Comparison of ENCODE assay signal across 8 mouse cellular contexts in genomic region chr9:65891126-65891525, GRCm38 (mm10). TPM values are rescaled to one million over a fixed set of nuclear protein-coding genes. Genes with fewer than 3 reads are reported as not detected.
DNase-seq lines count a peak whose midpoint lies in the region; ATAC-seq and TF ChIP-seq lines count a peak whose summit lies in the region.

No protein-coding gene starts in this region.

- peak overlapping the region; percentile 68 for H3K4me3 ChIP-seq in heart, embryonic 15.5 days
- peak overlapping the region; percentile 44 for H3K4me3 ChIP-seq in hindbrain, embryonic 15.5 days
- peak overlapping the region; percentile 39; the same call in 1 of the 2 replicates for H3K4me3 ChIP-seq in midbrain, embryonic 14.5 days (replicated peaks; ENCODE audit: low read depth, low read length)

- H3K9me3 ChIP-seq in heart, embryonic 15.5 days (replicated peaks), result no peaks in the 10 kb centered on the region
- no peaks in the 10 kb centered on the region for H3K9me3 ChIP-seq in hindbrain, embryonic 15.5 days
- H3K9me3 ChIP-seq in midbrain, embryonic 14.5 days (ENCODE audit: control insufficient read depth, low read length), result no peaks in the 10 kb centered on the region

- peaks cover 25% of the 10 kb centered on the region for H3K36me3 ChIP-seq in heart, embryonic 15.5 days
- 0 out of 2 replicates have a peak, but pooled peaks cover 6% of the 10 kb centered on the region for H3K36me3 ChIP-seq in hindbrain, embryonic 15.5 days
- H3K36me3 ChIP-seq in midbrain, embryonic 14.5 days (ENCODE audit: control insufficient read depth, insufficient read depth, low read length), result 0 out of 2 replicates have a peak, but pooled peaks cover 3% of the 10 kb centered on the region

- WGBS in heart, embryonic 15.5 days, result 5% methylated on average over 5 of the region's 5 CpGs
- 4% methylated on average over 5 of the region's 5 CpGs for WGBS in hindbrain, embryonic 15.5 days
- WGBS in midbrain, embryonic 14.5 days, result 3% methylated on average over 5 of the region's 5 CpGs

- DNase-seq in heart, postnatal 10 days, result no peak
- peak; percentile 28 for DNase-seq in brain, embryonic 14.5 days (ENCODE audit: low read depth)
- DNase-seq in midbrain, embryonic 14.5 days, result no peak
- no peak for DNase-seq in adrenal gland, postnatal 14 days
- no peak for DNase-seq in layer of hippocampus, adult 8-10 months (ENCODE audit: low spot score in 2 of 2)
- DNase-seq in gastrocnemius, adult 18-20 months (ENCODE audit: low spot score), result no peak

- no peaks in the 10 kb centered on the region for H3K27me3 ChIP-seq in heart, embryonic 15.5 days
- no peaks in the 10 kb centered on the region for H3K27me3 ChIP-seq in hindbrain, embryonic 15.5 days
- H3K27me3 ChIP-seq in midbrain, embryonic 14.5 days (ENCODE audit: control insufficient read depth, insufficient read depth, low read length), result no peaks in the 10 kb centered on the region

- peak overlapping the region; percentile 62; the same call in 1 of the 2 replicates for H3K9ac ChIP-seq in heart, embryonic 15.5 days
- no peak overlapping the region for H3K9ac ChIP-seq in hindbrain, embryonic 15.5 days
- H3K9ac ChIP-seq in midbrain, embryonic 14.5 days (replicated peaks; ENCODE audit: low read length), result no peak overlapping the region

- ATAC-seq in heart, embryonic 15.5 days (replicated peaks; ENCODE audit: insufficient number of reproducible peaks, insufficient read depth, low FRiP score, low read depth), result no peak
- ATAC-seq in hindbrain, embryonic 15.5 days (ENCODE audit: low FRiP score, low read depth), result no peak
- ATAC-seq in midbrain, embryonic 14.5 days (ENCODE audit: low FRiP score, low TSS enrichment), result no peak

- H3K4me2 ChIP-seq in heart, embryonic 15.5 days, result peak overlapping the region; percentile 90
- peak overlapping the region; percentile 90 for H3K4me2 ChIP-seq in hindbrain, embryonic 15.5 days
- peak overlapping the region; percentile 72 for H3K4me2 ChIP-seq in midbrain, embryonic 14.5 days (ENCODE audit: low read length)

- intact Hi-C loops in heart, postnatal 10 days (cut with DNase I), result no loop called here

- H3K27ac ChIP-seq in heart, embryonic 15.5 days, result no peak overlapping the region
- H3K27ac ChIP-seq in hindbrain, embryonic 15.5 days (replicated peaks), result no peak overlapping the region
- no peak overlapping the region for H3K27ac ChIP-seq in midbrain, embryonic 14.5 days (replicated peaks; ENCODE audit: low read depth, low read length)

- no peak for TF ChIP-seq POLR2A in brain, embryonic 14.5 days (IDR thresholded peaks at IDR 0.05; ENCODE audit: borderline replicate concordance, extremely low read depth, insufficient read depth, insufficient read length, poor library complexity, severe bottlenecking)

- no peak for TF ChIP-seq CTCF in brain, embryonic 14.5 days (IDR thresholded peaks at IDR 0.05; ENCODE audit: borderline replicate concordance, extremely low read depth, insufficient read depth, insufficient read length)

- peaks cover 15% of the 10 kb centered on the region for H3K4me1 ChIP-seq in heart, embryonic 15.5 days (replicated peaks)
- H3K4me1 ChIP-seq in hindbrain, embryonic 15.5 days (replicated peaks), result peaks cover 10% of the 10 kb centered on the region
- H3K4me1 ChIP-seq in midbrain, embryonic 14.5 days (ENCODE audit: control insufficient read depth, insufficient read depth, low read length), result peaks cover 15% of the 10 kb centered on the region; the same call in 1 of the 2 replicates

RNA-seq across cellular contexts. Expression of gene Pclaf, which starts 1.1 kb away (rescaled TPM):
- polyA plus RNA-seq in heart, embryonic 15.5 days (2015; fragmentation: Nextera tagmentation; extraction: Ambion mirVana), result 87.6 and 92.2 TPM in 2 replicates
- 10 to 100 TPM; 12.4 to 12.6 TPM for total RNA-seq in heart, postnatal 10 days (2021)
- polyA plus RNA-seq in brain, embryonic 14.5 days (2012; rRNA removed), result 27.5 and 37.6 TPM in 2 replicates
- polyA plus RNA-seq in hindbrain, embryonic 15.5 days (2015; fragmentation: Nextera tagmentation; extraction: Ambion mirVana), result 30.0 and 34.9 TPM in 2 replicates
- 16.8 and 27.1 TPM in 2 replicates for polyA plus RNA-seq in midbrain, embryonic 14.5 days (2014; fragmentation: Nextera tagmentation; extraction: Ambion mirVana)
- 16.7 and 19.6 TPM in 2 replicates for total RNA-seq in adrenal gland, postnatal 14 days (2021)
- total RNA-seq in layer of hippocampus, adult 8-10 months (2022), result under 1 TPM in 2 of 4 experiments, not detected in 2; 0.19 to 0.40 TPM
- total RNA-seq in gastrocnemius, adult 18-20 months (2021), result not detected

RNA-seq across cellular contexts. Expression of gene Trip4, which starts 17.5 kb away (rescaled TPM):
- 20.8 and 21.4 TPM in 2 replicates for polyA plus RNA-seq in heart, embryonic 15.5 days (2015; fragmentation: Nextera tagmentation; extraction: Ambion mirVana)
- total RNA-seq in heart, postnatal 10 days (2021), result 10 to 100 TPM; 21.1 to 21.4 TPM
- polyA plus RNA-seq in brain, embryonic 14.5 days (2012; rRNA removed), result 16.3 and 24.1 TPM in 2 replicates
- 29.6 and 31.6 TPM in 2 replicates for polyA plus RNA-seq in hindbrain, embryonic 15.5 days (2015; fragmentation: Nextera tagmentation; extraction: Ambion mirVana)
- polyA plus RNA-seq in midbrain, embryonic 14.5 days (2014; fragmentation: Nextera tagmentation; extraction: Ambion mirVana), result 27.6 and 38.8 TPM in 2 replicates
- total RNA-seq in adrenal gland, postnatal 14 days (2021), result 28.1 and 32.7 TPM in 2 replicates
- 10 to 100 TPM; 35.8 to 46.8 (median 39.0) TPM for total RNA-seq in layer of hippocampus, adult 8-10 months (2022)
- 10 to 100 TPM; 13.4 to 13.8 TPM for total RNA-seq in gastrocnemius, adult 18-20 months (2021)

RNA-seq across cellular contexts. Expression of gene Csnk1g1, which starts 17.6 kb away (rescaled TPM):
- polyA plus RNA-seq in heart, embryonic 15.5 days (2015; fragmentation: Nextera tagmentation; extraction: Ambion mirVana), result 9.8 and 12.7 TPM in 2 replicates
- 10 to 100 TPM; 15.3 to 18.6 TPM for total RNA-seq in heart, postnatal 10 days (2021)
- polyA plus RNA-seq in brain, embryonic 14.5 days (2012; rRNA removed), result 17.3 and 26.9 TPM in 2 replicates
- 22.4 and 22.9 TPM in 2 replicates for polyA plus RNA-seq in hindbrain, embryonic 15.5 days (2015; fragmentation: Nextera tagmentation; extraction: Ambion mirVana)
- polyA plus RNA-seq in midbrain, embryonic 14.5 days (2014; fragmentation: Nextera tagmentation; extraction: Ambion mirVana), result 26.0 and 29.9 TPM in 2 replicates
- 18.8 and 24.2 TPM in 2 replicates for total RNA-seq in adrenal gland, postnatal 14 days (2021)
- total RNA-seq in layer of hippocampus, adult 8-10 months (2022), result 10 to 100 TPM; 39.9 to 54.2 (median 46.0) TPM
- total RNA-seq in gastrocnemius, adult 18-20 months (2021), result 1 to 10 TPM; 7.2 to 7.6 TPM

Comparison
In these comparisons a context has a peak if more than half of its experiments do, and no peak if none do; other contexts are left out.
1. RNA of gene Pclaf, which starts 1.1 kb away (total RNA-seq): 16.7 to 19.6 TPM in adrenal gland, postnatal 14 days and 12.4 to 12.6 TPM in heart, postnatal 10 days; 0.19 to 0.40 TPM in layer of hippocampus, adult 8-10 months and not detected in gastrocnemius, adult 18-20 months; every median in the first group is over 4 times any median in the second.
2. Peak in every context shown above with its lines, with median percentiles within 50 percentile points of each other: H3K4me2 ChIP-seq and H3K4me3 ChIP-seq.